In the genomic region with DNA sequence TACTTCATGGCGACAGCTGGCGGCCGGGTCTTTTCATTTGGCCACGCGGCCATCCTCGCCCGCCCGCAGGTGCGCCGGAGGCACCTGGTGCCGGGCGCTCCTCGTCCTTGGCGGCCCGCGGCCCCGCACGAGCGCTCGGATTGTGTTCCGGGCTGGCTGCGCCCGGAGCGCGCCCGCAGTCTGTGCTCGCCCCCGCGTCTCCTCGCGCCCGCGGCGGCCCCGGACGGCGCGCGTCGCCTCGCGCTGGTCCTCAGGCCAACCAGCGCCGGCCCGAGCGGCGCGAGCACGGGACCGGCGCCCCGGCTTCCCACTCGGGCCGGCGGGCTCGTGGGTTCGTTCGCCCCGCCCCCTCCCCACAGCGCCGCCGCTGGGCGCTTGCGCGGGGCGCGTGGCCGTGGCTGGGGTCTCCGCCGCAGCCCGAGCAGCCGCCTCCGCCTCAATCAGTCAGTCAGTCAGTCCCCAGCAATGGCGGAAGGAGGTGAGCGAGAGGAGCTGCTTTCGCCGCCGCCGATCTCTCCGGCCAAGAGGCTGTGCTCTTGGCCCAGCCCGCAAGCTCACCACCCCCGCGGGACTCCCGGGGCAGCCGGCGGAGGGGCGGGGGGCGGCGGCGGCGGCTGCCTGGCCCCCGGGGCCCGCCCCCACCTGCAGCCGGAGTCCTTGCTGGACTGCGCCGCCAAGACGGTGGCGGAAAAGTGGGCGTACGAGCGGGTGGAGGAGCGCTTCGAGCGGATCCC, we compare ENCODE assay signal across 8 mouse cellular contexts. TPM values are rescaled to one million over a fixed set of nuclear protein-coding genes. Genes with fewer than 3 reads are reported as not detected.
DNase-seq lines count a peak whose midpoint lies in the region; ATAC-seq lines count a peak whose summit lies in the region.

Gene Zswim5 (plus strand): TSS at position 382 of the 734 bp plus-strand sequence.

- peak; percentile 94 for ATAC-seq in hindbrain, embryonic 12.5 days (ENCODE audit: low FRiP score)
- ATAC-seq in lung, embryonic 16.5 days (ENCODE audit: low read depth): peak; percentile 89

- H3K4me1 ChIP-seq in hindbrain, embryonic 12.5 days: peaks cover 8% of the 10 kb centered on the region; the same call in 1 of the 2 replicates
- 0 out of 2 replicates have a peak, but pooled peaks cover 4% of the 10 kb centered on the region for H3K4me1 ChIP-seq in lung, embryonic 16.5 days (replicated peaks; ENCODE audit: control insufficient read depth, insufficient read depth, low read length)

- no peaks in the 10 kb centered on the region for H3K36me3 ChIP-seq in hindbrain, embryonic 12.5 days
- no peaks in the 10 kb centered on the region for H3K36me3 ChIP-seq in lung, embryonic 16.5 days (ENCODE audit: control insufficient read depth, insufficient read depth, low read length)

- no peaks in the 10 kb centered on the region for H3K27me3 ChIP-seq in hindbrain, embryonic 12.5 days
- H3K27me3 ChIP-seq in lung, embryonic 16.5 days (ENCODE audit: control insufficient read depth, insufficient read depth, low read depth, low read length): peaks cover 20% of the 10 kb centered on the region

- under 1% methylated on average over 99 of the region's 104 CpGs for WGBS in hindbrain, embryonic 12.5 days
- under 1% methylated on average over 71 of the region's 104 CpGs for WGBS in lung, embryonic 16.5 days

- H3K9me3 ChIP-seq in hindbrain, embryonic 12.5 days (replicated peaks): no peaks in the 10 kb centered on the region
- no peaks in the 10 kb centered on the region for H3K9me3 ChIP-seq in lung, embryonic 16.5 days (ENCODE audit: control insufficient read depth, low read length)

- H3K4me3 ChIP-seq in hindbrain, embryonic 12.5 days: peak within 1 kb of the TSS; percentile 71
- peak within 1 kb of the TSS; percentile 89 for H3K4me3 ChIP-seq in lung, embryonic 16.5 days (ENCODE audit: low read length)

- peak within 1 kb of the TSS; percentile 87 for H3K9ac ChIP-seq in hindbrain, embryonic 12.5 days
- H3K9ac ChIP-seq in lung, embryonic 16.5 days (ENCODE audit: low read length): peak within 1 kb of the TSS; percentile 78

- H3K4me2 ChIP-seq in hindbrain, embryonic 12.5 days (replicated peaks): peak within 1 kb of the TSS; percentile 68
- peak within 1 kb of the TSS; percentile 97 for H3K4me2 ChIP-seq in lung, embryonic 16.5 days (ENCODE audit: low read depth, low read length)

- H3K27ac ChIP-seq in hindbrain, embryonic 12.5 days: peak within 1 kb of the TSS; percentile 97
- H3K27ac ChIP-seq in lung, embryonic 16.5 days (ENCODE audit: low read length): peak within 1 kb of the TSS; percentile 71

- DNase-seq in T-cell, adult 2 months (ENCODE audit: low spot score): peak; percentile 34
- peak; percentile 87 for DNase-seq in cerebellum, adult 9-11 months
- peak; percentile 45 to 65 for DNase-seq in frontal cortex, postnatal 14 days (ENCODE audit: low spot score in 2 of 2)
- peak; percentile 76 to 79 for DNase-seq in layer of hippocampus, postnatal 14 days (ENCODE audit: low spot score in 2 of 2)
- DNase-seq in ovary, postnatal 36 days (ENCODE audit: low spot score): peak; percentile 76
- peak; percentile 67 for DNase-seq in thymus, postnatal 4 days

RNA-seq across cellular contexts. Expression of gene Zswim5, which starts in this region (rescaled TPM):
- 7.4 and 8.5 TPM in 2 replicates for polyA plus RNA-seq in hindbrain, embryonic 12.5 days (2016; fragmentation: Nextera tagmentation; extraction: Ambion mirVana)
- total RNA-seq in layer of hippocampus, postnatal 14 days (2021): 10 to 100 TPM; 12.2 to 15.8 TPM
- 0.40 and 0.70 TPM in 2 replicates for polyA plus RNA-seq in lung, embryonic 16.5 days (2015; fragmentation: Nextera tagmentation; extraction: Ambion mirVana)

Comparison
In these comparisons a context has a peak if more than half of its experiments do, and no peak if none do; other contexts are left out.
1. Peak in every context shown above with its lines: DNase-seq, ATAC-seq, H3K4me3 ChIP-seq and H3K27ac ChIP-seq.
2. Peak in ATAC-seq, H3K4me3 ChIP-seq, H3K27ac ChIP-seq, H3K9ac ChIP-seq and H3K4me2 ChIP-seq in lung, embryonic 16.5 days; RNA of the gene not detected or under 1 TPM.
3. DNase-seq: peak in every context shown above with its lines; median percentile 87 in cerebellum, adult 9-11 months; 78 in layer of hippocampus, postnatal 14 days; 76 in ovary, postnatal 36 days; 67 in thymus, postnatal 4 days; 55 in frontal cortex, postnatal 14 days; 34 in T-cell, adult 2 months.